Mouse (Mus musculus) forebrain, embryonic 16.5 days (tissue): ENCODE results near the gene Mmp15. TPM values are rescaled to one million over a fixed set of nuclear protein-coding genes. Genes with fewer than 3 reads are reported as not detected.

Experiments
- ATAC-seq: fragments of 200-750 bp; cut with Nextera tagmentation; 2 replicates; pipeline ENCODE4 v1.8.0; 2017; ENCODE audit warnings: mild to moderate bottlenecking, moderate library complexity
- H3K27ac ChIP-seq: fragments of 300-500 bp; sonication (generic); 2 replicates; pipeline ENCODE4 v1.5.1; 2014; ENCODE audit warnings: low read length, control low read depth
- H3K27me3 ChIP-seq: fragments of 300-500 bp; sonication (generic); replicated peaks from 2 replicates; pipeline ENCODE4 v1.6.1; 2014; ENCODE audit warnings: low read length; ENCODE audit not compliant: control insufficient read depth, insufficient read depth
- H3K36me3 ChIP-seq: fragments of 300-500 bp; sonication (generic); 2 replicates; pipeline ENCODE4 v1.6.1; 2014; ENCODE audit not compliant: control insufficient read depth, insufficient read depth
- H3K4me1 ChIP-seq: fragments of 300-500 bp; sonication (generic); replicated peaks from 2 replicates; pipeline ENCODE4 v1.6.1; 2014; ENCODE audit warnings: low read length; ENCODE audit not compliant: control insufficient read depth, insufficient read depth
- H3K4me2 ChIP-seq: fragments of 300-500 bp; sonication (generic); 2 replicates; pipeline ENCODE4 v1.6.1; 2014; ENCODE audit warnings: mild to moderate bottlenecking, low read length, control low read depth
- H3K4me3 ChIP-seq: fragments of 300-500 bp; sonication (generic); replicated peaks from 2 replicates; pipeline ENCODE4 v1.5.1; 2014; ENCODE audit warnings: mild to moderate bottlenecking, low read length, control low read depth
- H3K9ac ChIP-seq: fragments of 300-500 bp; sonication (generic); replicated peaks from 2 replicates; pipeline ENCODE4 v1.6.1; 2014; ENCODE audit warnings: low read depth, low read length, control low read depth
- H3K9me3 ChIP-seq: fragments of 300-500 bp; sonication (generic); 2 replicates; pipeline ENCODE4 v1.6.1; 2016; ENCODE audit warnings: low read length; ENCODE audit not compliant: control insufficient read depth
- whole genome bisulfite sequencing: fragments of 180-500 bp; shearing (Covaris S2); extraction: QIAGEN DNeasy Blood & Tissue Kit; methylation state at CpG from one replicate; pipeline ENCODE4 v1.1.7; 2014; 5-methylcytosine and 5-hydroxymethylcytosine counted together
- polyA plus RNA-seq: library from polyadenylated mRNA; unstranded; fragments of >200 nt; fragmentation: Nextera tagmentation; extraction: Ambion mirVana; gene quantifications from 2 replicates; pipeline ENCODE4 v1.2.1, GENCODE M21; 2015

Mmp15 gene
- 10.9 and 11.3 TPM in 2 replicates for polyA plus RNA-seq

DNA sequence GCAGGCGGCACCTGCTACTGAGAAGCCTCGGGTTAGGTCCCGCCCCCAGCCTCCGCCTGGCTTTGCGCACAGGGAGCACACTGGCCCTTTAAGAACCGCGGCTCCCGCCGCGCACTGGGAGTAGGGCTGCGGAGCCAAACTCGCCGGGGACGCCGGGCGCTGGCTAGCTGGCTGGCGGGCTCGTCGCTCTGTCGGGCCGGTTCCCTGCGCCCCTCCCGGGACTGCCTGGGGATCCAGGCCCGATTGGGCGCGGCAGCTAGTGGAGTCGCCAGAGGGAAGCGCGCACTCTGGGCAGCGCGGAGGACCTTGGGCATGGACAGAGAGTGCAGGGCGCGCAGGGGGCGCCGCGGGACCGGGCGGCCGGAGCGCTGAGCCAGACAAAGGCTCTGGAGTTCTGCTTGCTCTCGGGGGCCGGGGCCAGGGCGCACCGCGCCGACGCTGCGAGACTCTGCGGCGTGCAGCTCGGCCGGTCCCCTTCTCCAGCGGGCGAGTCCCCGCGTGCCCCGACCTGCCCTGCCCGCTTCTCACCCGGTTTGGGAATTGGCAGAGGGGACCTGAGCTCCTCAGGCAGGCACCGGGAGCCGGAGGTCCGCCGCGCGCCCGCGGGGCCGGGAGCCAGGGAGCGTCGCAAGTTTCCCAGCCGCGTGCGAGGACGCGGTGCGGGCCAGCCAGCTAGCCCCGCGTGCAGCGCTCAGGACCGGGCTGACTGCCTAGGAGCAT, at the start of gene Mmp15:
TSS of gene Mmp15 (plus strand) at position 118 of the 720 bp plus-strand sequence.
- Histone ChIP-seq H3K4me2 (peak within 1 kb of the TSS; percentile 97), H3K36me3 (no peaks in the 10 kb centered on the region), H3K27ac (peak within 1 kb of the TSS; percentile 87), H3K4me1 (peaks cover 37% of the 10 kb centered on the region), H3K9ac (peak within 1 kb of the TSS; percentile 81), H3K27me3 (no peaks in the 10 kb centered on the region), H3K9me3 (no peaks in the 10 kb centered on the region), H3K4me3 (peak within 1 kb of the TSS; percentile 81)
- peak; percentile 75 for ATAC-seq
- WGBS, result under 1% methylated on average over 64 of the region's 80 CpGs

- no peaks in the 10 kb centered on the region for H3K27me3 ChIP-seq
- H3K36me3 ChIP-seq, result no peaks in the 10 kb centered on the region
- no peak overlapping the region for H3K4me2 ChIP-seq
- H3K9ac ChIP-seq, result no peak overlapping the region
- no peaks in the 10 kb centered on the region for H3K4me1 ChIP-seq
- no peaks in the 10 kb centered on the region for H3K9me3 ChIP-seq
- no peak overlapping the region for H3K27ac ChIP-seq
- no peak for ATAC-seq
- no peak overlapping the region for H3K4me3 ChIP-seq
- WGBS, result 22% methylated on average over 5 of the region's 5 CpGs
Observed at GRCm38 (mm10) chr8:95302410-95302809, 49.7 kb upstream of the Mmp15 start.

GRCm38 (mm10) chr8:95305526-95305925, 46.5 kb upstream of the Mmp15 start:
- WGBS, result 68% methylated on average over 4 of the region's 4 CpGs
- no peak for ATAC-seq

DNA sequence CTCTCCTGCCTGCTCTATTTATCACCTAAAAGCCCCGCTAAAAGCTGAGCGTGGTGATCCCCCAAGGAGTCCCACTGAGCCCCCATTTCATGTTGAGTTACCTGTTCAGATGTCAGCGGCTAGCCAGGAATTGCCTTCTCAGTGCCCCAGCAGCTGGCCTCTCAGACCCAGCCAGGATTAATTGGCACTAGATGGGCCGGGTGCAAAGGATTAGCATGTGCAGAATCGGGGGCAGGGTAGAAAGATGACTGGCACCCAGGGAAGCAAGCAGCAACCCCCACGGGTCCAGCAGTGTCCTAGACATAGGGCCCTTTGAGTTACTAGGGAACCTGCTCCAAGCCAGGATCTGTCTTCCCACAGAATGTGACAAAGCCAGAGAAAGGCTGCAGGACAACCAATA, 45.6 kb upstream of the Mmp15 start, which contains the start of gene Cngb1:
TSS of gene Cngb1 (minus strand) at position 155 of the 400 bp plus-strand sequence.
- ATAC-seq, result no peak
- Histone ChIP-seq H3K9me3 (no peaks in the 10 kb centered on the region), H3K36me3 (no peaks in the 10 kb centered on the region), H3K27ac (no peak within 1 kb of the TSS), H3K4me1 (peaks cover 9% of the 10 kb centered on the region), H3K4me3 (no peak within 1 kb of the TSS), H3K4me2 (no peak within 1 kb of the TSS), H3K9ac (no peak within 1 kb of the TSS), H3K27me3 (no peaks in the 10 kb centered on the region)
- WGBS, result 55% methylated on average over 6 of the region's 6 CpGs

More at GRCm38 (mm10) chr8:95305526-95305925, 46.5 kb upstream of the Mmp15 start:
- peaks cover 4% of the 10 kb centered on the region for H3K4me1 ChIP-seq
- H3K9me3 ChIP-seq, result no peaks in the 10 kb centered on the region
- no peak overlapping the region for H3K4me2 ChIP-seq
- H3K36me3 ChIP-seq, result no peaks in the 10 kb centered on the region
- no peak overlapping the region for H3K9ac ChIP-seq
- no peak overlapping the region for H3K27ac ChIP-seq
- H3K4me3 ChIP-seq, result no peak overlapping the region
- no peaks in the 10 kb centered on the region for H3K27me3 ChIP-seq

DNA sequence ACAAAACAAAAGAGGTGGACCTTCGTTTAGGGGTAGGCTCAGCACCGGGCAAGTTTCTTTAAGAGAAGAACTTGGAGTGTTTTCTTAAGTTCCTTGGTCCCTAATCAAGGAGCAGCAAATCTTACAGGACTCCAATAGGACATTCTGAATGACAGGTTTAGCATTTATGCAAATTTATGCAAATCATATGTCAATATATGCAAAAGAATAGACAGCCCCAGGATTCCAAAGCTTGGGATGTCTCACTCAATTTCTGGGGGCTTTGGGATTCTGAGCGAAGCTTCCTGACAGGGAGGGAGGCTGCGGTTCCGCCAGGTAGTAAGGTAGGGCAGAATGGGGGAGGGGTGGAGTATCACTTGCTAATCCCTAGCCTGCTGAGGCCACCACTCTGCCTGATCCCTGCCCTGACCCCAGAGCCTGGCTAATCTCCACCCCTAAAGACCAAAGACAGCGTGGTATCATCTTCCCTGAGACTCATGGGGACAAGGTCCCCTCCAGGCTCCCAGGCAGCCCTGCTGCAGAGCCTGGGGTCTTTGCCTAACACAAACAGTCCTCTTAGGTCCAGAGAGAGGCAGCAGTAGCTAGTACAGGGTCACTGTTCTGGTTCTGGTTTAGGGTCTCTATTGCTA, 41.6 kb upstream of the Mmp15 start, which contains the start of gene Tepp:
TSS of gene Tepp (plus strand) at position 225 of the 629 bp plus-strand sequence.
- Histone ChIP-seq H3K4me3 (no peak within 1 kb of the TSS), H3K36me3 (no peaks in the 10 kb centered on the region), H3K9ac (no peak within 1 kb of the TSS), H3K27ac (no peak within 1 kb of the TSS), H3K27me3 (no peaks in the 10 kb centered on the region), H3K9me3 (no peaks in the 10 kb centered on the region), H3K4me1 (peaks cover 9% of the 10 kb centered on the region), H3K4me2 (peak within 1 kb of the TSS; percentile 16)
- ATAC-seq, result peak; percentile 64
- WGBS, result 13% methylated on average over 6 of the region's 6 CpGs

DNA sequence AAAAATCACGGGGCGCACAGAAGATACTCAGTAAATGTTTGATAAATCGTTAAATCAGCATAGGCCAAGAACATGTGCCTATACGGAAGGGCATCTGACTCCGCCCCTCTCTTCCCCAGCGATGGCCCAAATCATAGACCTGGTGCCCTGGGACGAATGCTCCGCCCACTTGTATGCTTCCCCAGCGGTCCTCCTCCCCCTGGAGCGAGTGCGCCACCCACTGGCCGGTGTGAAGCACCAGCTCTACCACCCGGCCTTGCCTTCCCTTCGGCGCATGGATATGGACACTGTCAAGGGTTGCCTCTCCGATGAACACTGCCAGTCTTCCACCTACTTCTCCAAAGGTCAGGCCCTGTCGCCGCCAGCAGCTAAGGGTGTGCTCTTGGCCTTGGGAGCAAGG, 39.2 kb upstream of the Mmp15 start:
- no peak for ATAC-seq
- H3K27ac ChIP-seq, result no peak overlapping the region
- no peak overlapping the region for H3K9ac ChIP-seq
- no peak overlapping the region for H3K4me2 ChIP-seq
- H3K27me3 ChIP-seq, result no peaks in the 10 kb centered on the region
- no peak overlapping the region for H3K4me3 ChIP-seq
- H3K4me1 ChIP-seq, result peaks cover 9% of the 10 kb centered on the region
- H3K9me3 ChIP-seq, result no peaks in the 10 kb centered on the region
- no peaks in the 10 kb centered on the region for H3K36me3 ChIP-seq
- WGBS, result 63% methylated on average over 18 of the region's 18 CpGs

GRCm38 (mm10) chr8:95313857-95314256, 38.2 kb upstream of the Mmp15 start:
- Histone ChIP-seq H3K36me3 (no peaks in the 10 kb centered on the region), H3K4me3 (no peak overlapping the region), H3K27me3 (no peaks in the 10 kb centered on the region), H3K4me1 (peaks cover 9% of the 10 kb centered on the region), H3K4me2 (no peak overlapping the region), H3K9ac (no peak overlapping the region), H3K27ac (no peak overlapping the region), H3K9me3 (no peaks in the 10 kb centered on the region)
- no peak for ATAC-seq
- 88% methylated on average over 6 of the region's 6 CpGs for WGBS

DNA sequence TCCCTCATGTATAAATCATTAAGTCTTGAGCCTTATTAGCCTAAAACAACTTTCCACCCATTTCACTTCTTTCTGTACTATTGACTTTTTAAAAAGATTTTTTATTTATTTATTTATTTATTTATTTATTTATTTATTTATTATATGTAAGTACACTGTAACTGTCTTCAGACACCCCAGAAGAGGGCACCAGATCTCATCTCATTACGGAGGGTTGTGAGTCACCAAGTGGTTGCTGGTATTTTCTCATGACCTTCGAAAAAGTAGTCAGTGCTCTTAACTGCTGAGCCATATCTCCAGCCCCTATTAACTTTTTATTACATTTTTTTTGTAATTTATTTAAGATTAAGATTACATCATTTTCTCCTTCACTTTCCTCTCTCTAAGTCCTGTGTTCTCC, 37.4 kb upstream of the Mmp15 start:
- H3K4me3 ChIP-seq, result no peak overlapping the region
- H3K4me2 ChIP-seq, result no peak overlapping the region
- no peaks in the 10 kb centered on the region for H3K9me3 ChIP-seq
- no peak overlapping the region for H3K27ac ChIP-seq
- WGBS, result 78% methylated on average over 2 of the region's 2 CpGs
- ATAC-seq, result no peak
- H3K36me3 ChIP-seq, result no peaks in the 10 kb centered on the region
- H3K27me3 ChIP-seq, result no peaks in the 10 kb centered on the region
- no peak overlapping the region for H3K9ac ChIP-seq
- H3K4me1 ChIP-seq, result peaks cover 9% of the 10 kb centered on the region

- no peak overlapping the region for H3K4me2 ChIP-seq
- no peak overlapping the region for H3K27ac ChIP-seq
- no peaks in the 10 kb centered on the region for H3K9me3 ChIP-seq
- peaks cover 11% of the 10 kb centered on the region for H3K4me1 ChIP-seq
- WGBS, result 96% methylated on average over 1 of the region's 1 CpGs
- no peaks in the 10 kb centered on the region for H3K27me3 ChIP-seq
- no peak overlapping the region for H3K9ac ChIP-seq
- ATAC-seq, result no peak
- no peak overlapping the region for H3K4me3 ChIP-seq
- no peaks in the 10 kb centered on the region for H3K36me3 ChIP-seq
Observed at GRCm38 (mm10) chr8:95315350-95315749, 36.7 kb upstream of the Mmp15 start.
